Mouse (Mus musculus) olfactory bulb, adult 2 months (tissue): ENCODE data around the gene Nr3c2.

Experiments
- CTCF ChIP-seq: fragments of 200-500 bp; IDR thresholded peaks from 2 replicates; pipeline ENCODE4 v1.5.1; 2012; ENCODE audit warnings: low read depth, mild to moderate bottlenecking, low read length, moderate library complexity; ENCODE audit not compliant: insufficient read depth
- POLR2A ChIP-seq: fragments of 200-500 bp; IDR thresholded peaks from 2 replicates; pipeline ENCODE4 v1.6.1; 2012; ENCODE audit warnings: mild to moderate bottlenecking, low read depth, low read length, moderate library complexity; ENCODE audit not compliant: insufficient read depth

DNA sequence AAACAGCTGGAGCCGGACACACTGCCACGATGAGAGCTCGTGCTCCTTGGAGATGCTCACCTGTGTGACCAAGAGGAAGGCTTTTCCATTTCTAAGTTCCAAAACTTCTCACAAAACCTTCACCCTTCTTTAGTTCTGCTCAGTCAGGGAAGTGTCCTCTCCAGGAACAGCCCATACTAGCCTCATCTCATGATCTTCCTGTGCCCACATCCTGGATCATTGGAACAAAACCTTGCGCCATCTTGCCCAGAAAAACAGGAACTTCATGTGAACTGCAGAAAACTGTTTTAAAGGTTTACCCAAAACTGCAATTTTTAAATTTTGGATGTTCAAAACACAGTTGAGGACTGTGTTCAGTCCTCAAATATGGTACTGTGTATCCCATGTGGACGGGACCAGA is 142.0 kb downstream of the Nr3c2 start:
- no peak for TF ChIP-seq CTCF
- no peak for TF ChIP-seq POLR2A
